Mouse (Mus musculus) heart, embryonic 14.5 days (tissue): Measurements from ENCODE around the gene Zbtb49. TPM values are rescaled to one million over a fixed set of nuclear protein-coding genes. Genes with fewer than 3 reads are reported as not detected.

ENCODE experiments used
- ATAC-seq: fragments of 200-750 bp; cut with Nextera tagmentation; 2 replicates; pipeline ENCODE4 v1.8.0; 2017; ENCODE audit warnings: low read depth, moderate TSS enrichment; ENCODE audit not compliant: insufficient number of reproducible peaks, insufficient read depth, low FRiP score
- H3K27ac ChIP-seq, 2 experiments: fragments of 200-500 bp in 1 of 2; fragments of 300-500 bp in 1 of 2; sonication (generic) in 1 of 2; replicated peaks in 1 of 2; 2 replicates each; pipeline ENCODE4 v1.5.1; 2012 to 2014; ENCODE audit warnings: low read depth in 2 of 2, low read length in 2 of 2, control low read depth in 1 of 2, mild to moderate bottlenecking in 1 of 2, mixed read lengths in 1 of 2; ENCODE audit not compliant: control insufficient read depth in 1 of 2, insufficient read depth in 1 of 2
- H3K27me3 ChIP-seq: fragments of 300-500 bp; sonication (generic); 2 replicates; pipeline ENCODE4 v1.6.1; 2014; ENCODE audit warnings: mild to moderate bottlenecking, low read length, control low read depth; ENCODE audit not compliant: control insufficient read depth, insufficient read depth
- H3K36me3 ChIP-seq: fragments of 300-500 bp; sonication (generic); 2 replicates; pipeline ENCODE4 v1.6.1; 2014; ENCODE audit warnings: mild to moderate bottlenecking, control low read depth, low read length, mixed read lengths; ENCODE audit not compliant: control insufficient read depth, insufficient read depth
- H3K4me1 ChIP-seq, 2 experiments: fragments of 200-500 bp in 1 of 2; fragments of 300-500 bp in 1 of 2; sonication (generic) in 1 of 2; 2 replicates each; pipeline ENCODE4 v1.6.1; 2012 to 2014; ENCODE audit warnings: low read length in 2 of 2, control low read depth in 1 of 2, mixed read lengths in 1 of 2; ENCODE audit not compliant: control insufficient read depth in 2 of 2, insufficient read depth in 2 of 2
- H3K4me2 ChIP-seq: fragments of 300-500 bp; sonication (generic); 2 replicates; pipeline ENCODE4 v1.6.1; 2014; ENCODE audit warnings: mild to moderate bottlenecking, low read length
- H3K4me3 ChIP-seq, 2 experiments: fragments of 200-500 bp in 1 of 2; fragments of 300-500 bp in 1 of 2; sonication (generic) in 1 of 2; 2 replicates each; pipeline ENCODE4 v1.5.1; 2012 to 2014; ENCODE audit warnings: low read length in 2 of 2, mild to moderate bottlenecking in 2 of 2, control low read depth in 1 of 2, low read depth in 1 of 2, moderate library complexity in 1 of 2; ENCODE audit not compliant: control insufficient read depth in 1 of 2, insufficient read depth in 1 of 2
- H3K9ac ChIP-seq: fragments of 300-500 bp; sonication (generic); 2 replicates; pipeline ENCODE4 v1.6.1; 2014; ENCODE audit warnings: mild to moderate bottlenecking, low read length
- H3K9me3 ChIP-seq: fragments of 300-500 bp; sonication (generic); 2 replicates; pipeline ENCODE4 v1.6.1; 2016; ENCODE audit warnings: low read length, control low read depth; ENCODE audit not compliant: control insufficient read depth
- WGBS: fragments of 180-500 bp; shearing (Covaris S2); extraction: QIAGEN DNeasy Blood & Tissue Kit; methylation state at CpG from one replicate; pipeline ENCODE4 v1.1.7; 2014; 5-methylcytosine and 5-hydroxymethylcytosine counted together
- polyA plus RNA-seq: library from polyadenylated mRNA; unstranded; fragments of >200 nt; fragmentation: Nextera tagmentation; extraction: Ambion mirVana; gene quantifications from 2 replicates; pipeline ENCODE4 v1.2.1, GENCODE M21; 2014

The Zbtb49 gene
- polyA plus RNA-seq, 1 experiment from 2014 or later = 7.5 TPM

GRCm38 (mm10) chr5:38146524-38146923 lies 73.7 kb downstream of the Zbtb49 start:
- no peak overlapping the region for H3K4me3 ChIP-seq
- H3K36me3 ChIP-seq = 0 out of 2 replicates have a peak, but pooled peaks cover 3% of the 10 kb centered on the region
- H3K4me1 ChIP-seq = no peaks in the 10 kb centered on the region; a peak in 1 of 4 replicates
- 72% methylated on average over 6 of the region's 6 CpGs for WGBS
- peak; percentile 15; the same call in 1 of the 2 replicates for ATAC-seq
- H3K4me2 ChIP-seq = no peak overlapping the region
- H3K9me3 ChIP-seq = no peaks in the 10 kb centered on the region
- H3K27me3 ChIP-seq = no peaks in the 10 kb centered on the region
- H3K27ac ChIP-seq = no peak overlapping the region
- no peak overlapping the region for H3K9ac ChIP-seq

GRCm38 (mm10) chr5:38140893-38141292 lies 79.4 kb downstream of the Zbtb49 start:
- H3K4me1 ChIP-seq = no peaks in the 10 kb centered on the region
- no peak for ATAC-seq
- H3K27me3 ChIP-seq = no peaks in the 10 kb centered on the region
- H3K4me2 ChIP-seq = no peak overlapping the region
- no peak overlapping the region for H3K27ac ChIP-seq
- H3K9me3 ChIP-seq = no peaks in the 10 kb centered on the region
- H3K9ac ChIP-seq = no peak overlapping the region
- WGBS = 79% methylated on average over 6 of the region's 6 CpGs
- H3K4me3 ChIP-seq = no peak overlapping the region
- peaks cover 6% of the 10 kb centered on the region; the same call in 1 of the 2 replicates for H3K36me3 ChIP-seq

Other genes starting within 250 kb of the Zbtb49 start
- 27.3 and 30.2 TPM in 2 replicates for gene Stx18, start 181.7 kb downstream of the Zbtb49 start, polyA plus RNA-seq
- 3.6 and 5.5 TPM in 2 replicates for gene Nsg1, start 60.5 kb downstream of the Zbtb49 start, polyA plus RNA-seq
- gene Lyar, start within 50 bp of the Zbtb49 start, polyA plus RNA-seq = 35.2 and 39.9 TPM in 2 replicates
- 44.9 and 52.9 TPM in 2 replicates for gene Tmem128, start 39.7 kb upstream of the Zbtb49 start, polyA plus RNA-seq
- gene Otop1, start 55.5 kb upstream of the Zbtb49 start, polyA plus RNA-seq = not detected in 2 replicates
- not detected in 2 replicates for gene Drd5, start 98.9 kb upstream of the Zbtb49 start, polyA plus RNA-seq